Mouse (Mus musculus): ENCODE results near the gene Mrtfb.

GRCm38 (mm10) chr16:13232043-13232442, 24.2 kb upstream of the Mrtfb start:
- no peak for TF ChIP-seq CTCF (IDR thresholded peaks at IDR 0.05; ENCODE audit: borderline replicate concordance, insufficient read depth, low read length)
- TF ChIP-seq POLR2A (IDR thresholded peaks at IDR 0.05; ENCODE audit: low read depth, low read length): no peak
